Mouse (Mus musculus) cerebellum, postnatal 36 days (tissue): ENCODE results near the gene Klhl10.

Source experiments
- DNase-seq, 2 experiments: peaks; one replicate each; pipeline ENCODE4 v3.0.0; 2021 to 2022; ENCODE audit warnings: mixed read lengths in 2 of 2

Klhl10 gene

DNA sequence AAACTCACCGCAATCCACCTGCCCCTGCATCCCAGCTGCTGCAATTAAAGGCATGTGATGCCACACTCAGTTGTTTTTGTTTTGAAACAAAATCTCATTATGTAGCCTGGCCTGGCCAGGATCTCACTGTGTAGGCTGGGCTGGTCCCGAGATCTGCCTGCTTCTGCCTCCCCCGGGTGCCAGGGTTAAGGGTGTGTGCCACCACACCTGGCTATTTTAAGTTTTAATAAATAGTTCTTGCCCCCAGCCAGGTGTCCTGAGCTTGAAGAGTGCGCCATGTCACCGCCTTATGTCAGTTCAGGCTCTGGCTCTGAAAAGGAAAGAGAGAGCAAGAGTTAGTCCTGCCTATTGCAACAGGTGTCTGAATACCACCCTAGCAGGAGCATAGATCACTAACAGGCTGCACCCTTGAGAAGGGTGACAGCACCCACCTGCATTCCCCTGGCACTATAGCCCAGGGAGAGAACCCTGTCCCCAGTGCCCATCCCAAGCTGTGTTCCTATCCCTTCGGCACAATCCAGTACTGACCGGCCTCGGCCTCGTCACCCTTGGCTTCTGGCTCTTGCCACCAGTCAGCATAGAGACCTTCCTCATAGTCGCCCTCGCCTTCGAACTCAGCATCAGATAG lies 32.8 kb upstream of the Klhl10 start:
- no peak for DNase-seq

GRCm38 (mm10) chr11:100409686-100410085 lies 32.0 kb upstream of the Klhl10 start:
- DNase-seq, result peak in 1 of 2 experiments; percentile 35

DNA sequence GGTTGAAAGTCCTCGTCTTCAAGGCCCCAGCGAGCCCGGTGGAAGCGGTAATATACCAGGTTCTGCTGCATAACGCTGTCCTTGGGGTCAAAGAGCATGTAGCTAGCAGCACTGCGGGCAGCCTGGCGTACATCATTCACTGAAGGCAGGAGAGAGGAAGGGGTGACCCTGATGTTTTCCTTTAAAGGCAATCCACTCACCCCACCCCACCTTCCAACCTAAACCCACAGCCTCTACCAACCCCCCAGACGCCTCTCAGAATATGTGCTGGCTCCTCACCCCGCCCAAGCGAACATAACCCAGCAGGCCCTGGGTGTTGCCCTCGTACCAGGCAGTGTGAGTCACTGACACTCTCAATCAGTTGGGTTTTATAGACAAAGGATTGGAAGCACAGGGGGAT lies 30.0 kb upstream of the Klhl10 start:
- DNase-seq, result no peak

GRCm38 (mm10) chr11:100413541-100413940 lies 28.2 kb upstream of the Klhl10 start:
- no peak for DNase-seq

DNA sequence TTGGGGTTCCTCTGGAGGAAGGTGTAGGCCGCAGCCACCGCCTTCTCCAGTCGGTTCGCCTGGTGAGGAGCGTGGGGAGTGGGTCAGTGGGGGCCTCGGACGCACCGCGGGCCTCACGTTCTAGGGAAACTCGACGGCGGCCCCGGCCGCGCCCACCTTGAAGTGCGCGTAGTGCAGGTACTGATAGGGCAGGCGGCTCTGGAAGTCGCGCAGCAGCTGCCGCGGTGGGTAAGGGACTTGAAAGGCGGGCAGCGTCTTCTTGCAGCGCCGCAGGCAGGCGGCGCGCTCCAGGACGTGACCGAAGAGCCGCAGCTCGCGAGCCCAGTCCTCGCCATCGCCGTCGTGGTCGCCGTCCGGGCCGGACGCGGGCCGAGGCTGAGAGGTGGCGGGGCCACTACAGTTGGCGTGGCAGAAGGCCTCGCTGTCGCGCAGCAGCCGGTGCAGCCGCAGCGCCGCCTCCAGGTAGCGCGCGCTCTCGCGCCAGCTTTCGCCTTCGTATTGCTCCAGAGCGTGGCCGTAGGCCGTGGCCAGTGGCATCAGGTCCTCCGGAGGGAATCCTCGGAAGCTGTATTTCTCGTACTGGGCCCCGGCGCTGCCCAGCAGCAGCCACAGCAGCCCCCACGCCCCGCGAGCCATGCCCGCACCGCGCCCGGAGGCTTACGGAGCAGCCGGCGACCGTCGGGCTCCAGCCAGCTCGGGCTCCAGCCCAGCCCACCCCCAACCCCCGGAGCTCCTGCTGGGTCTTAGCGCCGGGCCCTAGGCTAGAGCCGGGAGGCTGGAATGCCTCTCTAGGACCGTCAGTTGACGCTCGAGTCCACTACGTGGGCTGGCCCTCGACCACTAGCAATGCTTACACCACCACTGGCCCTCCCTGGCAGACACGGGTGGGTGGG lies 27.4 kb upstream of the Klhl10 start, which contains the start of gene P3h4:
Gene P3h4, minus strand, starts transcription at position 816 of the 893 bp plus-strand sequence.
- DNase-seq, result peak; percentile 83 to 90

GRCm38 (mm10) chr11:100414914-100415822 lies 26.5 kb upstream of the Klhl10 start, which contains the start of gene Fkbp10:
Gene Fkbp10, plus strand, starts transcription at chr11:100415697.
- DNase-seq, result peak in 1 of 2 experiments; percentile 19

GRCm38 (mm10) chr11:100421537-100421936 lies 20.2 kb upstream of the Klhl10 start:
- DNase-seq, result no peak

- DNase-seq, result no peak
These were observed 17.9 kb upstream of the Klhl10 start for GRCm38 (mm10) chr11:100423836-100424235.

- peak; percentile 76 to 81 for DNase-seq
These were observed 15.9 kb upstream of the Klhl10 start for GRCm38 (mm10) chr11:100425851-100426250.

DNA sequence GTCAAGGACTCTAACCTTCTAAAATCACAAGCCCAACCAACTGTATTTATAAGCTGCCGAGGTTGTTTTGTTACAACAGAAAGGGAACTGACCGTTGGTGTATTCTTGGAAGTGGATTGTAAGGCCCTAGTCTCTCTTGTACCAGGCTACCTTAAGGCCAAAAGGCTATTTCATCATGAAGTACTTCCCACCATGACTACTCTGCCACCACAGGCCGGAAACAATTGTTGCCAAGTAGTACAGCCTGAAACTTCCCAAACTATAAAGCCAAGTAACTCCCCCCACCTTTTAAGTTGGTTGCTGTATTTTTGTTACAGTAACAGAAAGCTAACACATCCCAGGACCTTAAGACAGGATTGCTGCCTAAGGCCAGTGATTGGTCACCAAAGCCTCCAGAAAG lies 14.9 kb upstream of the Klhl10 start:
- no peak for DNase-seq

GRCm38 (mm10) chr11:100428612-100429199 lies 13.0 kb upstream of the Klhl10 start:
- peak in 1 of 2 experiments; percentile 23 for DNase-seq

- peak in 1 of 2 experiments; percentile 34 for DNase-seq
These were observed 11.7 kb upstream of the Klhl10 start for GRCm38 (mm10) chr11:100430052-100430451.

GRCm38 (mm10) chr11:100432002-100432401 lies 9.7 kb upstream of the Klhl10 start:
- no peak for DNase-seq

DNA sequence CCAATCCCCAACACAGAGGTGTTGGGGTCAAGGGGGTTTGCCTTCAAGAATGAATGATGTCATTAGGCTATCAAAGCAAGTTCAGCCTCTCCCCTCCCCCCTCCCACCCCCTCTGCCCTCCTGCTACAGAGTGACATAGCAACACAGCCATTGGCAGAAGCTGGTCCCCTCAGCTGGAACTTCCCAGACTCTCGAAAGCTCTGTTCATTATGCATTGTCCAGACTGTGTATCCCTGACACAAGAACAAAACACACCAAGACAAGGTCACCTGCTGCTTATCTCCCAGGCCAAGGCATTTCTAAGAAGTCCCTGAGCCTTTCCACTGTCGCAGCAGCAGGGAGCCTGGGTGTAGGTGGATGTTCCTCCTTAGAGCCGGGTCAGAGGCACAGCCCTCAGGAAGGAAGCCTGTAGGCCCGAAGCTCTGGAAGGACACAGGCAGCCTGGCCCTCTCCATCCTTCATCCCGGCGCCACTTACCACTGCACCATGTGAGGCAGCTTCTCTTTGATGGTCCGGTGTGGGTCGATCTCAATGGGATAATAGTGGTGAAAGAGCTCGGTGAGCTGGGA lies 6.0 kb upstream of the Klhl10 start:
- DNase-seq, result no peak

GRCm38 (mm10) chr11:100437901-100438300 lies 3.8 kb upstream of the Klhl10 start:
- no peak for DNase-seq

GRCm38 (mm10) chr11:100440691-100441522 lies 810 bp upstream of the Klhl10 start:
- peak; percentile 83 to 87 for DNase-seq

DNA sequence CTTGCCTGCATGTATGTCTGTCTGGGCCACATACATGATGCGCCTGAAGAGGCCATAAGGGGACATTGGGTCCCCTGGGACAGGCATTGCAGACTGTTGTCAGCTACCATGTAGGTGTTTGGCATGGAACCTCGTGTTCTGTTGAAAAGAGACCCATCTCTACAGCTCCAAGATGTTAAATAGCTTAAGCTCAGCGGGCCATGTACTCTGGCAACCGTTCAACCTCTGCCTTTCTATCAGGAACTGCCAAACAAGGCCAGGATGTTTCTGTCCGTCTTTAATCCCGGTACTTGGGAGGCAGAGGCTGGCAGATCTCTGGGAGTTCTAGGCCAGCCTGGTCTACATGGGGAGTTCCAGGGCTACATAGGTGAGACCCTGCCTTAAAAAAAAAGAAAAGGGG lies 908 bp downstream of the Klhl10 start:
- DNase-seq, result no peak

DNA sequence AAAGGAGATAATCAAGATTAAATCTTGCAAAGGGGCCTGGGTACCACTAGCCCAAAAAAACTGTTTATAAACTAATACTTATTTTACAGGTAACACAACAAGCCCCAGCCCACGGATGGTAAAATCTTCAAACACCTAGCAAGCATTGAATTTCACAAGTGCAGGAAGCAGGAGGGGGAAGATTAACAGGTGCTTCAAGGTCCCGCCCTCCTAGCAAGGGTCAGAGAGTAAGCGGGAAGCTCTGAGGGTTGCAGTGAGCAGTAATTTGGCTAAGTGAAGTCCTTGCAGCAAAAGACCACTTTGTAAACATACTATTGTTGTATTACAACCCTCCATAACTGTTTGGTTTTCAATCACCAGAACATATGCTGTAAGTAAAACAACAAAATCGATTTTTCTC lies 15.5 kb downstream of the Klhl10 start:
- DNase-seq, result no peak

DNA sequence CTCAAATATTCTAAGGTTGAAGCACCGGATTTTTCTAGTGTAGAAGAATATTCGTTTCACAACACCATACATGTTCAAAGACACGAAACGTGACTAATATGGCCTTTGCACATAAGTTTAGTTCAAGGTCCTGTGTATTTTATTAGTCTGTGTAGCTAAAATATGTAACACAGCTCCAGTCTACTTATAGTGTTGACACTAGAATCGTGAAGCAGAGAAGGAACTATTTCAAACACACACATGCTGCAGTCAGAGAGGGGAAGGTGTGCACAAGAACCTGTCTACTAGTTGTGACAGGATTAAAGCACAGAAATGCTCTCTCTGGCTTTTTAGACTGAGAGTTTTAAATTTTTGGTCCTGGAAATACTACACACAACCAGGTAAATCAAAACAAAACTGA lies 16.0 kb downstream of the Klhl10 start:
- no peak for DNase-seq

- DNase-seq, result no peak
These were observed 21.0 kb downstream of the Klhl10 start for GRCm38 (mm10) chr11:100462699-100463098.

DNA sequence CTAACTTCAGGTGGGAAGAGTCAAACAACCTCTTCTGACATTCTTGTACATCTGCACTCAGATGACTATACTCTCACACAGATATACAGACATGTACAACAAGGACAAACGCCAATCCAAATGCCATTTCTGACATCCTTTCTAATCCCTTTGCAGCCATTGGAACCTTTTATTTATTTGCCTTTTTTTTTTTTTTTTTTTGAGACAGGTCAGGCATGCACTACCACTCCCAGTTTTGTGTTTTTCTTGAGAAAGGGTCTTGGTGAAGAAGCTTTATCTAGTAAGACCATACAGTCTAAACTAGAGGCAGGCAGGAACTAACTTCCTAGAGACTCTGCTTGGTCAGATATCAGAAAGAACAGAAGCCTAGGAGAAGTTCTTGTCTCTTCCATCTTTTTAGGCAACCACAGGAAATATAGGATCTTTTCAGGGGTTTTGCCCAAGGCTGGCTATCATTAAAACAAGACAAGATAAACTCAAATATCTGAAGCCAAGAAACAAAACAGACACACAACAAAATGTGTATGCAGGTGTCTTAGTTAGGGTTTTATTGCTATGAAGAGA lies 23.6 kb downstream of the Klhl10 start:
- DNase-seq, result no peak
